Mouse (Mus musculus) kidney, postnatal 10 days (tissue): ENCODE measurements at regions not wholly inside any gene's neighbourhood (a gene's known extent, or its start where the extent isn't known, plus 50 kb on each side); places are given as distances from the start of the nearest gene placed in this dataset.

ENCODE experiments used
- DNase-seq: peaks from one replicate; pipeline ENCODE4 v3.0.0; 2021; ENCODE audit warnings: mixed read lengths

GRCm38 (mm10) chr2:99236968-99237367 lies 569.9 kb upstream of the Gm10800 start:
- DNase-seq = peak; percentile 67
